Mouse (Mus musculus) CH12.LX (cell line): ENCODE measurements around the gene Pot1b. TPM values are rescaled to one million over a fixed set of nuclear protein-coding genes. Genes with fewer than 3 reads are reported as not detected.
A peak's percentile ranks its signal among the peaks of the same experiment; 100 is the strongest.

Experiments used
- DNase-seq: peaks from one replicate; pipeline ENCODE4 v3.0.0-alpha.2; 2013; ENCODE audit errors: extremely low read depth
- H3K27ac ChIP-seq: 2 replicates; pipeline ENCODE4 v1.5.1; 2012; ENCODE audit warnings: low read depth, mild to moderate bottlenecking, control low read depth, moderate library complexity; ENCODE audit not compliant: insufficient read depth
- H3K27me3 ChIP-seq: replicated peaks from 2 replicates; pipeline ENCODE3; 2012; ENCODE audit warnings: inconsistent platforms
- H3K36me3 ChIP-seq, 2 experiments: replicated peaks in 1 of 2; 2 replicates each; pipeline versions ENCODE3 to v1.6.1; 2012; ENCODE audit warnings: inconsistent platforms in 1 of 2, low read length in 1 of 2, mild to moderate bottlenecking in 1 of 2, mixed read lengths in 1 of 2, moderate library complexity in 1 of 2; ENCODE audit not compliant: control insufficient read depth in 1 of 2, insufficient read depth in 1 of 2
- H3K4me1 ChIP-seq, 2 experiments: 2 replicates each; pipeline ENCODE4 v1.6.1; 2012; ENCODE audit warnings: inconsistent platforms in 1 of 2, moderate library complexity in 1 of 2; ENCODE audit not compliant: insufficient read depth in 2 of 2, control insufficient read depth in 1 of 2
- H3K4me2 ChIP-seq: 2 replicates; pipeline ENCODE4 v1.6.1; 2012; ENCODE audit warnings: low read depth, mild to moderate bottlenecking, control low read depth; ENCODE audit not compliant: poor library complexity, insufficient read depth, severe bottlenecking
- H3K4me3 ChIP-seq, 3 experiments: fragments of 150-350 bp in 1 of 3; sonication (generic) in 1 of 3; replicated peaks in 1 of 3; 2 replicates each; pipeline versions ENCODE3 to v1.5.1; 2011 to 2012; ENCODE audit warnings: low read depth in 2 of 3, low read length in 2 of 3, mild to moderate bottlenecking in 2 of 3, moderate library complexity in 2 of 3, control low read depth in 1 of 3, improper control_type of control experiment in 1 of 3, inconsistent platforms in 1 of 3, mixed read lengths in 1 of 3; ENCODE audit not compliant: poor library complexity in 1 of 3
- H3K79me2 ChIP-seq: replicated peaks from 2 replicates; pipeline ENCODE4 v1.6.1; 2012; ENCODE audit warnings: mild to moderate bottlenecking, moderate library complexity; ENCODE audit not compliant: control insufficient read depth, poor library complexity, insufficient read depth, severe bottlenecking; ENCODE audit errors: extremely low read depth
- H3K9ac ChIP-seq: 2 replicates; pipeline ENCODE4 v1.6.1; 2012; ENCODE audit warnings: low read depth, mild to moderate bottlenecking, control low read depth, moderate library complexity; ENCODE audit not compliant: insufficient read depth
- H3K9me3 ChIP-seq: replicated peaks from 2 replicates; pipeline ENCODE3; 2012; ENCODE audit warnings: low read length, inconsistent platforms, mixed read lengths
- BHLHE40 ChIP-seq: IDR thresholded peaks from 2 replicates; pipeline ENCODE4 v1.6.1; 2011; ENCODE audit warnings: mild to moderate bottlenecking, low read depth, low read length, improper control_type of control experiment
- CHD1 ChIP-seq: IDR thresholded peaks from 2 replicates; pipeline ENCODE4 v1.6.1; 2012; ENCODE audit warnings: low read depth, low read length, improper control_type of control experiment, inconsistent platforms
- CHD2 ChIP-seq: IDR thresholded peaks from 2 replicates; pipeline ENCODE4 v1.6.1; 2011; ENCODE audit warnings: low read length, improper control_type of control experiment
- CTCF ChIP-seq, 2 experiments: IDR thresholded peaks in 1 of 2; conservative IDR thresholded peaks in 1 of 2; 2 replicates each; pipeline ENCODE4 v1.5.1; 2011 to 2012; ENCODE audit warnings: low read depth in 2 of 2, low read length in 2 of 2, improper control_type of control experiment in 1 of 2, inconsistent platforms in 1 of 2, mild to moderate bottlenecking in 1 of 2, moderate library complexity in 1 of 2
- E2F4 ChIP-seq: IDR thresholded peaks from 2 replicates; pipeline ENCODE4 v1.6.1; 2011; ENCODE audit warnings: low read depth, low read length, improper control_type of control experiment; ENCODE audit not compliant: insufficient replicate concordance
- ELF1 ChIP-seq: IDR thresholded peaks from 2 replicates; pipeline ENCODE4 v1.6.1; 2014; ENCODE audit warnings: low read depth, mild to moderate bottlenecking, inconsistent platforms, low read length, improper control_type of control experiment
- EP300 ChIP-seq: IDR thresholded peaks from 2 replicates; pipeline ENCODE4 v1.6.1; 2011; ENCODE audit warnings: low read length, improper control_type of control experiment
- GABPA ChIP-seq: IDR thresholded peaks from 2 replicates; pipeline ENCODE4 v1.6.1; 2012; ENCODE audit warnings: low read depth, low read length, improper control_type of control experiment, inconsistent platforms; ENCODE audit not compliant: insufficient replicate concordance
- HCFC1 ChIP-seq: IDR thresholded peaks from 2 replicates; pipeline ENCODE4 v1.6.1; 2012; ENCODE audit warnings: low read depth, mild to moderate bottlenecking, inconsistent platforms, low read length, improper control_type of control experiment
- JUND ChIP-seq: conservative IDR thresholded peaks from 2 replicates; pipeline ENCODE4 v1.6.1; 2011; ENCODE audit warnings: low read depth, low read length, improper control_type of control experiment
- MAX ChIP-seq: IDR thresholded peaks from 2 replicates; pipeline ENCODE4 v1.6.1; 2011; ENCODE audit warnings: low read length, improper control_type of control experiment
- MAZ ChIP-seq: IDR thresholded peaks from 2 replicates; pipeline ENCODE4 v1.6.1; 2012; ENCODE audit warnings: low read depth, mild to moderate bottlenecking, inconsistent platforms, low read length, improper control_type of control experiment, moderate library complexity
- MYC ChIP-seq: IDR thresholded peaks from 2 replicates; pipeline ENCODE4 v1.6.1; 2011; ENCODE audit warnings: low read depth, mild to moderate bottlenecking, improper control_type of control experiment, low read length
- NELFE ChIP-seq: IDR thresholded peaks from 2 replicates; pipeline ENCODE4 v1.6.1; 2011; ENCODE audit warnings: low read depth, low read length, improper control_type of control experiment
- NRF1 ChIP-seq: IDR thresholded peaks from 2 replicates; pipeline ENCODE4 v1.6.1; 2014; ENCODE audit warnings: low read depth, mild to moderate bottlenecking, inconsistent platforms, low read length, improper control_type of control experiment, moderate library complexity
- PAX5 ChIP-seq: IDR thresholded peaks from 2 replicates; pipeline ENCODE4 v1.6.1; 2012; ENCODE audit warnings: low read length, inconsistent platforms, mixed read lengths
- POLR2A ChIP-seq: IDR thresholded peaks from 2 replicates; pipeline ENCODE4 v1.6.1; 2011; ENCODE audit warnings: low read depth, mild to moderate bottlenecking, improper control_type of control experiment, low read length
- RCOR1 ChIP-seq: conservative IDR thresholded peaks from 2 replicates; pipeline ENCODE4 v1.6.1; 2012; ENCODE audit warnings: low read depth, mild to moderate bottlenecking, inconsistent platforms, low read length, improper control_type of control experiment
- SIN3A ChIP-seq: IDR thresholded peaks from 2 replicates; pipeline ENCODE4 v1.6.1; 2012; ENCODE audit warnings: low read length, improper control_type of control experiment, inconsistent platforms
- SMC3 ChIP-seq: IDR thresholded peaks from 2 replicates; pipeline ENCODE4 v1.6.1; 2011; ENCODE audit warnings: low read depth, low read length, improper control_type of control experiment
- TBP ChIP-seq: conservative IDR thresholded peaks from 2 replicates; pipeline ENCODE4 v1.6.1; 2011; ENCODE audit warnings: low read depth, low read length, improper control_type of control experiment
- UBTF ChIP-seq: IDR thresholded peaks from 2 replicates; pipeline ENCODE4 v1.6.1; 2012; ENCODE audit warnings: low read depth, mild to moderate bottlenecking, inconsistent platforms, low read length, improper control_type of control experiment, moderate library complexity
- USF1 ChIP-seq: IDR thresholded peaks from 2 replicates; pipeline ENCODE4 v1.6.1; 2014; ENCODE audit warnings: low read depth, mild to moderate bottlenecking, inconsistent platforms, low read length, improper control_type of control experiment
- ZC3H11A ChIP-seq: IDR thresholded peaks from 2 replicates; pipeline ENCODE4 v1.6.1; 2012; ENCODE audit warnings: low read depth, mild to moderate bottlenecking, inconsistent platforms, low read length, improper control_type of control experiment
- ZKSCAN1 ChIP-seq: IDR thresholded peaks from 2 replicates; pipeline ENCODE4 v1.6.1; 2012; ENCODE audit warnings: low read depth, inconsistent platforms, low read length, improper control_type of control experiment, borderline replicate concordance
- ZMIZ1 ChIP-seq: IDR thresholded peaks from 2 replicates; pipeline ENCODE4 v1.6.1; 2012; ENCODE audit warnings: low read depth, mild to moderate bottlenecking, inconsistent platforms, low read length, improper control_type of control experiment
- ZNF384 ChIP-seq: IDR thresholded peaks from 2 replicates; pipeline ENCODE4 v1.6.1; 2012; ENCODE audit warnings: low read depth, low read length, improper control_type of control experiment, inconsistent platforms
- dilution Hi-C: fragments of 300-500 bp; cut with MboI; formaldehyde crosslinking; loops from 2 replicates; pipeline ENCODE4 v1.14.3; 2020; ENCODE audit warnings: low sequenced_read_pairs; ENCODE audit not compliant: extremely low pct_unique_long_range_greater_than_20kb, extremely low pct_ligation_motif_present
- in situ Hi-C: fragments of 300-500 bp; cut with MboI; formaldehyde crosslinking; loops from 3 replicates; pipeline ENCODE4 v1.14.3; 2019; ENCODE audit warnings: low sequenced_read_pairs, low pct_ligation_motif_present, low pct_unique_long_range_greater_than_20kb, mixed read lengths
- polyA plus RNA-seq: library from polyadenylated mRNA; unstranded; fragments of >175 nt; gene quantifications from 2 replicates; pipeline ENCODE4 v1.2.1, GENCODE M21; 2012; ENCODE audit warnings: low read depth; ENCODE audit not compliant: insufficient read length
- total RNA-seq, 2 experiments: library from RNA; depleted of rRNA; stranded (reverse); fragments of 300-350 nt in 1 of 2; fragments of >200 nt in 1 of 2; gene quantifications; 2 replicates each; pipeline ENCODE4 v1.2.3; 2012 to 2014

The Pot1b gene
- total and polyA plus RNA-seq, 3 experiments, result 5.9 to 8.5 (median 8.2) TPM

DNA sequence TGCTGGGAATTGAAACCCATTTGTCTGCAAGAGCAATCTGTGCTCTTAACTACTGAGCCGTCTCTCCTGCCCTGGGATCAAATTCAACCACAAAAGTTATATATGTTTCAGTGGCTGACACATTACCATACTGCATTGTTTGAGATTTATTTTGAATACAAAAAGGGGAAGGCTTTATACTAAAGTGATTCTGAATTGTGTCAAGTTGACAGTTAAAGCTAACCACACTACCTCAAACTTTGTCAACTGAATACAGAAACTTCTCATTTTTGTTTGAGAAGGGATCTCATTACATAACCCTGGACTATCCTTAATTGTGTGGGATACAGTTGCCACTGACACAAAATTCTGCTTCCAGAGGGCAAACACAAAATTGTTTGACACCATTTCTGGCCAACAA lies 8.8 kb upstream of the Pot1b start:
- no peak for TF ChIP-seq HCFC1
- no peak for TF ChIP-seq ZNF384
- no peak for TF ChIP-seq MAZ
- TF ChIP-seq GABPA, result no peak
- TF ChIP-seq ZMIZ1, result no peak
- TF ChIP-seq ELF1, result no peak
- TF ChIP-seq RCOR1, result no peak
- Histone ChIP-seq H3K4me1 (no peaks in the 10 kb centered on the region), H3K4me2 (no peak overlapping the region), H3K9me3 (peaks cover 2% of the 10 kb centered on the region), H3K4me3 (no peak overlapping the region), H3K9ac (no peak overlapping the region), H3K79me2 (no peaks in the 10 kb centered on the region), H3K36me3 (no peaks in the 10 kb centered on the region), H3K27me3 (peaks cover 4% of the 10 kb centered on the region), H3K27ac (no peak overlapping the region)
- in situ Hi-C loops, result no loop called here
- no peak for DNase-seq
- dilution Hi-C loops, result no loop called here

DNA sequence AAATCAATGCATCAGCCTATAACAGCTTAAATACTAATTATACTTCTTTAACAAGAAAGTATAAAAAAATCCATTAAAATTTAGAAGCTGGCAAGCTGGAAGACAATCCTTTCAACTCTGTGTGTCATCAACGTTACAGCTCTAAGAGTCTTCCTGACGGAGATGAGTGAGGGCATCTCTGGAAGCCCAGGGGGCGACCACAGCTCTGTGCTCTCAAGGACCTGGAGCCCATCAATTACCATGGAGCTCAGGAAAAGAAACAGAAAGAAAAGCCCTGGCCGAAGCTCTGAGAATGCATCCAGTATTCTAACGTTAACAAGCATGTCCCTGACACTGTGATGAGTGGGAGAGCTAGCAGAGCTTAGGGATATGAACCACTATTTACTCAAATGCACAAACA lies 9.6 kb downstream of the Pot1b start:
- H3K4me2 ChIP-seq, result no peak overlapping the region
- in situ Hi-C loops, result loop anchor here (10.0 kb wide), 1 partner anchor 182 kb away; no protein-coding TSS in a partner anchor
- peaks cover 14 to 38% of the 10 kb centered on the region in 2 experiments for H3K36me3 ChIP-seq

DNA sequence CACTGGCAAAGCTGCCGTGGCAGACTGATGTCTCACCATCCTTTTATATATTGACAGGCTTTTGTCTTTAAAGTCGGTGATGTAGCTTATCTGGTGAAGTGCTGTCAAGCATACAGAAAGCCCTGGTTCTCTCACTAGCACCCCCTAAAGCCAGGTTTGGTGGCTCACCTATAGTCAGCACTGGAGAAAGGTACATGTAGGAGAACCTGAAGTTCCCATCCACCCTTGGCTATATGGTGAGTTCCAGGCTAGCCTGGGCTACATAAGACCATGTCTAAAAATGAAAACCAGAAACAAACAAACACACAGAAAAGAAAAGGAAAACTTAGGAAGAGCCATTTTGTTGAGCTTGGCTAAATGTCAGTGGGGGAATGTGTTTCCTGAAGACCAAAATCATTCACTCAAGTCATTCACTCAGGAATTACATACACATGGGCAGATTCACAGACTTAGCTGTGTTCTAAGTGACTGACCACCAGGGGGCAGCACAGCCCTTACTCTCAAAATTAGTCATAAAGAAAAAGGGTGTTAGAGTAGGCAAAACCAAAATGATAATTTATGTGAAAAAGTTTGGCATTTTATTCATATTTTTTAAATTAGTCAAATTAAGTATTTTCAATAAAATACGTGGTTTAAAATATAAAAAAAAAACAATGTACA lies 10.1 kb downstream of the Pot1b start:
- Histone ChIP-seq H3K27me3 (no peaks in the 10 kb centered on the region), H3K4me2 (no peak overlapping the region), H3K36me3 (peaks cover 18 to 43% of the 10 kb centered on the region in 2 experiments), H3K4me3 (no peak overlapping the region), H3K4me1 (no peaks in the 10 kb centered on the region), H3K9me3 (no peaks in the 10 kb centered on the region), H3K9ac (no peak overlapping the region), H3K79me2 (no peaks in the 10 kb centered on the region), H3K27ac (no peak overlapping the region)
- dilution Hi-C loops (no loop called here), in situ Hi-C loops (loop anchor here (10.0 kb wide), 1 partner anchor 183 kb away; no protein-coding TSS in a partner anchor)
- DNase-seq, result peak; percentile 79
- TF ChIP-seq UBTF (no peak), CTCF (conservative IDR thresholded peaks at IDR 0.05 in 1 of 2, IDR thresholded peaks at IDR 0.05 in 1 of 2; ENCODE audit: low read depth in 2 of 2, low read length in 2 of 2) (peak; percentile 67 to 87), TBP (no peak), ZKSCAN1 (no peak), SMC3 (peak; percentile 73), NELFE (no peak), BHLHE40 (no peak), ZC3H11A (no peak), JUND (peak; percentile 99), CHD1 (no peak), ELF1 (no peak), RCOR1 (no peak), CHD2 (no peak), POLR2A (no peak), MYC (peak; percentile 44; the same call in 1 of the 2 replicates), NRF1 (no peak), E2F4 (no peak), PAX5 (no peak)

More for the DNA sequence above, 9.6 kb downstream of the Pot1b start:
- H3K79me2 ChIP-seq, result no peaks in the 10 kb centered on the region
- no peaks in the 10 kb centered on the region for H3K27me3 ChIP-seq
- dilution Hi-C loops, result no loop called here
- H3K9ac ChIP-seq, result no peak overlapping the region
- H3K4me1 ChIP-seq, result no peaks in the 10 kb centered on the region
- no peaks in the 10 kb centered on the region for H3K9me3 ChIP-seq
- DNase-seq, result no peak
- H3K27ac ChIP-seq, result no peak overlapping the region
- H3K4me3 ChIP-seq, result no peak overlapping the region
- no peak for TF ChIP-seq ZKSCAN1
- no peak for TF ChIP-seq MAX
- TF ChIP-seq JUND, result no peak
- TF ChIP-seq MAZ, result no peak
- TF ChIP-seq ZMIZ1, result no peak
- TF ChIP-seq GABPA, result no peak
- no peak for TF ChIP-seq EP300
- TF ChIP-seq USF1, result no peak
- no peak for TF ChIP-seq SIN3A
- TF ChIP-seq SMC3, result no peak
